Mouse (Mus musculus) liver, embryonic 14 days (tissue): ENCODE data around the gene Magi3. TPM values are rescaled to one million over a fixed set of nuclear protein-coding genes. Genes with fewer than 3 reads are reported as not detected.

ENCODE experiments used
- polyA plus RNA-seq: library from polyadenylated mRNA; depleted of rRNA; stranded (reverse); fragments of >200 nt; gene quantifications from 2 replicates; pipeline ENCODE4 v1.2.3, GENCODE M21; 2012; rRNA removed

Gene Magi3
- polyA plus RNA-seq = 2.5 TPM in 2 replicates

GRCm38 (mm10) chr3:104220295-104220965 is at the start of gene Magi3:
Magi3 (minus strand) TSS chr3:104220374.

GRCm38 (mm10) chr3:103967861-103968691 is 252.1 kb downstream of the Magi3 start, which contains the start of gene Phtf1:
Phtf1 (plus strand) TSS chr3:103968110.

